Mouse (Mus musculus) spleen, adult 18-20 months (tissue): ENCODE results near the gene Map2k6.
"Not testable (repeated sequence)": the region's sequence is repeated elsewhere in the genome, so short reads cannot be mapped to it uniquely, and the experiment has no call there.

Experiments used
- DNase-seq, 2 experiments: peaks; one replicate each; pipeline ENCODE4 v3.0.0; 2022; ENCODE audit warnings: mixed read lengths in 2 of 2

Map2k6 gene

GRCm38 (mm10) chr11:110398553-110399239, at the start of gene Map2k6:
Gene Map2k6, plus strand, starts transcription at chr11:110399122.
- DNase-seq, result peak; percentile 67 to 77

GRCm38 (mm10) chr11:110354261-110354660, 44.7 kb upstream of the Map2k6 start:
- DNase-seq, result no peak

GRCm38 (mm10) chr11:110355131-110355530, 43.8 kb upstream of the Map2k6 start:
- not testable (repeated sequence) for DNase-seq

GRCm38 (mm10) chr11:110357756-110358551, 41.0 kb upstream of the Map2k6 start:
- DNase-seq, result no peak

GRCm38 (mm10) chr11:110365016-110365415, 33.9 kb upstream of the Map2k6 start:
- peak; percentile 35 to 75 for DNase-seq

- no peak for DNase-seq
These were observed 32.0 kb upstream of the Map2k6 start for GRCm38 (mm10) chr11:110366902-110367301.

- no peak for DNase-seq
These were observed 31.3 kb upstream of the Map2k6 start for GRCm38 (mm10) chr11:110367638-110368037.

GRCm38 (mm10) chr11:110369312-110370019, 29.5 kb upstream of the Map2k6 start:
- DNase-seq, result no peak

- no peak for DNase-seq
These were observed 27.1 kb upstream of the Map2k6 start for GRCm38 (mm10) chr11:110371827-110372226.

- DNase-seq, result peak; percentile 23 to 26
These were observed 26.5 kb upstream of the Map2k6 start for GRCm38 (mm10) chr11:110372266-110372954.

GRCm38 (mm10) chr11:110374036-110374435, 24.9 kb upstream of the Map2k6 start:
- no peak for DNase-seq

GRCm38 (mm10) chr11:110379661-110380309, 19.1 kb upstream of the Map2k6 start:
- DNase-seq, result peak; percentile 12 to 37

GRCm38 (mm10) chr11:110380310-110380668, 18.6 kb upstream of the Map2k6 start:
- DNase-seq, result no peak

- no peak for DNase-seq
These were observed 13.4 kb upstream of the Map2k6 start for GRCm38 (mm10) chr11:110385487-110385886.

- DNase-seq, result no peak
These were observed 6.2 kb upstream of the Map2k6 start for GRCm38 (mm10) chr11:110392763-110393162.

- DNase-seq, result no peak
These were observed 4.0 kb upstream of the Map2k6 start for GRCm38 (mm10) chr11:110394788-110395452.

- DNase-seq, result no peak
These were observed 2.8 kb upstream of the Map2k6 start for GRCm38 (mm10) chr11:110396085-110396484.

GRCm38 (mm10) chr11:110399240-110400150, 573 bp downstream of the Map2k6 start:
- no peak for DNase-seq

- DNase-seq, result no peak
These were observed 1.4 kb downstream of the Map2k6 start for GRCm38 (mm10) chr11:110400283-110400682.

- no peak for DNase-seq
These were observed 3.7 kb downstream of the Map2k6 start for GRCm38 (mm10) chr11:110402671-110403070.

GRCm38 (mm10) chr11:110403602-110404001, 4.7 kb downstream of the Map2k6 start:
- DNase-seq, result no peak
